Mouse (Mus musculus) cerebellum, adult 9-11 months (tissue): ENCODE results near the gene Notch4.

Experiments used
- DNase-seq: peaks from one replicate; pipeline ENCODE4 v3.0.0; 2022

Notch4 gene

GRCm38 (mm10) chr17:34572361-34572760 lies 8.3 kb downstream of the Notch4 start:
- DNase-seq = no peak

- no peak for DNase-seq
These were observed 12.5 kb downstream of the Notch4 start for GRCm38 (mm10) chr17:34576577-34576976.

- DNase-seq = no peak
These were observed 14.0 kb downstream of the Notch4 start for GRCm38 (mm10) chr17:34578070-34578469.

- DNase-seq = peak; percentile 18
These were observed 18.5 kb downstream of the Notch4 start for GRCm38 (mm10) chr17:34582528-34582927.

GRCm38 (mm10) chr17:34583397-34583796 lies 19.3 kb downstream of the Notch4 start:
- DNase-seq = peak; percentile 49

GRCm38 (mm10) chr17:34583819-34584218 lies 19.8 kb downstream of the Notch4 start:
- DNase-seq = no peak

- DNase-seq = peak; percentile 42
These were observed 21.1 kb downstream of the Notch4 start for GRCm38 (mm10) chr17:34585121-34585520.

- peak; percentile 66 for DNase-seq
These were observed 22.1 kb downstream of the Notch4 start for GRCm38 (mm10) chr17:34585877-34586771.

- DNase-seq = peak; percentile 92
These were observed 22.8 kb downstream of the Notch4 start for GRCm38 (mm10) chr17:34586796-34587422.

- peak; percentile 98 for DNase-seq
These were observed 23.3 kb downstream of the Notch4 start for GRCm38 (mm10) chr17:34587423-34587811.

- DNase-seq = no peak
These were observed 23.7 kb downstream of the Notch4 start for GRCm38 (mm10) chr17:34587814-34588213.

GRCm38 (mm10) chr17:34588767-34589166 lies 24.7 kb downstream of the Notch4 start:
- DNase-seq = peak; percentile 55

- DNase-seq = peak; percentile 32
These were observed 25.1 kb downstream of the Notch4 start for GRCm38 (mm10) chr17:34589206-34589605.

- peak; percentile 63 for DNase-seq
These were observed 25.6 kb downstream of the Notch4 start, which contains the start of gene Gpsm3 for GRCm38 (mm10) chr17:34589681-34590101. Gpsm3 (plus strand) TSS chr17:34589806.

- DNase-seq = peak; percentile 65
These were observed 26.3 kb downstream of the Notch4 start for GRCm38 (mm10) chr17:34590154-34590987.

GRCm38 (mm10) chr17:34591029-34591993 lies 27.2 kb downstream of the Notch4 start, which contains the start of gene Pbx2:
Pbx2 (plus strand) TSS chr17:34591266.
- peak; percentile 77 for DNase-seq

- DNase-seq = peak; percentile 87
These were observed 27.9 kb downstream of the Notch4 start for GRCm38 (mm10) chr17:34591994-34592375.

- peak; percentile 84 for DNase-seq
These were observed 28.8 kb downstream of the Notch4 start for GRCm38 (mm10) chr17:34592581-34593549.

GRCm38 (mm10) chr17:34593752-34594525 lies 29.9 kb downstream of the Notch4 start:
- peak; percentile 63 for DNase-seq

GRCm38 (mm10) chr17:34596098-34596497 lies 32.0 kb downstream of the Notch4 start:
- no peak for DNase-seq
